ENCODE assay signal across 8 mouse cellular contexts in the genomic region with DNA sequence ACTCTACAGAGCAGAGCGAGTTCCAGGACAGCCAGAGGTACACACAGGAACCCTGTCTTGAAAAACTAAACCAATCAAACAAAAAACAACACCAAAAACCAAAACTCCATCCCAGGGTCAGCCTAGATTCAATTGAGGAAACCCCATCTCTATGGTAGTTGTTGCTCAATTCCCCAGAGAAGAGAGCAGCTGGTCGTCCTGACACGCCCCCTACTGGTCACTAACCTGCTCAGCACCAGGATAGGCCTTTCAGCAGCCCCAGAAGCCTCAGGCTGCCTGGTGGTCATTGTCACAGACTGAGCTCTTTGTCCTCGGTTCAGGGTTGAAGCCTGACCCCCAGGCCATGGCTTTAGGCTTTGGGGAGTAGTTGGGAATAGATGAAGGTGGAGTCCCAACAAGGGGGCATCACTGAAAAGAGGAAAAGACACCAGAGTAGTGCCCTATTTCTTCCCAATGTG. TPM values are rescaled to one million over a fixed set of nuclear protein-coding genes. Genes with fewer than 3 reads are reported as not detected.
DNase-seq lines count a peak whose midpoint lies in the region; ATAC-seq and TF ChIP-seq lines count a peak whose summit lies in the region.

A gene (minus strand): TSS at position 408 of the 458 bp plus-strand sequence.

- ATAC-seq in forebrain, embryonic 14.5 days, result no peak
- peak; percentile 59 to 68 for ATAC-seq in hematopoietic stem cell, adult 5-6 weeks (replicated peaks in 1 of 2; ENCODE audit: insufficient read depth in 1 of 2, low FRiP score in 2 of 2, low TSS enrichment in 1 of 2, low read depth in 1 of 2, poor library complexity in 2 of 2, severe bottlenecking in 2 of 2)

- 25% methylated on average over 4 of the region's 4 CpGs for WGBS in forebrain, embryonic 14.5 days

- H3K9ac ChIP-seq in ES-E14 (ENCODE audit: insufficient read depth, low read depth, low read length, poor library complexity, severe bottlenecking), result peak within 1 kb of the TSS; percentile 13; the same call in 1 of the 2 replicates
- H3K9ac ChIP-seq in forebrain, embryonic 14.5 days (ENCODE audit: low read length), result no peak within 1 kb of the TSS

- no peak within 1 kb of the TSS for H3K4me2 ChIP-seq in forebrain, embryonic 14.5 days (ENCODE audit: low read length)

- H3K27ac ChIP-seq in ES-E14 (ENCODE audit: insufficient read depth, low read depth, low read length, poor library complexity, severe bottlenecking), result no peak within 1 kb of the TSS
- H3K27ac ChIP-seq in forebrain, embryonic 14.5 days (ENCODE audit: low read depth, low read length), result no peak within 1 kb of the TSS

- no peaks in the 10 kb centered on the region for H3K27me3 ChIP-seq in forebrain, embryonic 14.5 days (replicated peaks; ENCODE audit: control insufficient read depth, insufficient read depth, low read length)

- H3K4me1 ChIP-seq in ES-E14 (ENCODE audit: control insufficient read depth in 2 of 2, insufficient read depth in 2 of 2, low read length in 2 of 2, poor library complexity in 1 of 2), result peaks cover 0 to 6% of the 10 kb centered on the region in 2 experiments; a peak in 1 of 4 replicates
- H3K4me1 ChIP-seq in forebrain, embryonic 14.5 days (ENCODE audit: control insufficient read depth, insufficient read depth, low read length), result peaks cover 7% of the 10 kb centered on the region

- H3K9me3 ChIP-seq in ES-E14 (ENCODE audit: control insufficient read depth, insufficient read depth, low read depth, low read length), result no peaks in the 10 kb centered on the region
- no peaks in the 10 kb centered on the region; the same call in 1 of the 2 replicates for H3K9me3 ChIP-seq in forebrain, embryonic 14.5 days (replicated peaks; ENCODE audit: control insufficient read depth, low read length)

- H3K36me3 ChIP-seq in ES-E14 (ENCODE audit: control insufficient read depth, insufficient read depth, low read length, poor library complexity, severe bottlenecking), result no peaks in the 10 kb centered on the region
- H3K36me3 ChIP-seq in forebrain, embryonic 14.5 days (ENCODE audit: control insufficient read depth, insufficient read depth, low read length), result no peaks in the 10 kb centered on the region

- peak; percentile 62 for DNase-seq in ES-E14 (ENCODE audit: low read depth, low spot score)
- DNase-seq in adrenal gland, postnatal 10 days, result peak; percentile 69
- peak; percentile 58 for DNase-seq in forebrain, embryonic 14.5 days (ENCODE audit: low spot score)
- no peak for DNase-seq in layer of hippocampus, postnatal 36 days
- peak; percentile 56 to 69 for DNase-seq in lung, postnatal 4 days
- peak; percentile 67 for DNase-seq in skeletal muscle tissue, adult 2 months (ENCODE audit: low read depth, low spot score)
- DNase-seq in right cerebral cortex, postnatal 36 days (ENCODE audit: low spot score in 2 of 2), result no peak

- H3K4me3 ChIP-seq in ES-E14 (ENCODE audit: insufficient read depth in 1 of 2, low read depth in 1 of 2, low read length in 2 of 2, poor library complexity in 1 of 2, severe bottlenecking in 1 of 2), result no peak within 1 kb of the TSS
- H3K4me3 ChIP-seq in forebrain, embryonic 14.5 days (ENCODE audit: low read depth, low read length), result no peak within 1 kb of the TSS

- in situ Hi-C loops in ES-E14 (cut with MboI; ENCODE audit: low sequenced_read_pairs in 2 of 2, unreplicated experiment in 2 of 2), result no loop called here

TF ChIP-seq in ES-E14, 5 proteins besides CTCF, POLR2A, EP300 and RAD21:
- TF ChIP-seq ZC3H11A (IDR thresholded peaks at IDR 0.05; ENCODE audit: borderline replicate concordance, low read depth, low read length) (no peak), CHD2 (IDR thresholded peaks at IDR 0.05; ENCODE audit: low read depth, low read length) (no peak), HCFC1 (IDR thresholded peaks at IDR 0.05; ENCODE audit: borderline replicate concordance, insufficient read depth, low read length) (no peak), ZNF384 (IDR thresholded peaks at IDR 0.05; ENCODE audit: low read depth, low read length) (no peak), MAFK (IDR thresholded peaks at IDR 0.05; ENCODE audit: insufficient read depth, low read depth, low read length) (no peak)

RNA-seq across cellular contexts. Expression of the gene that starts here (rescaled TPM):
- total RNA-seq in ES-E14 (2012; rRNA removed), result 100 and 121 TPM in 2 replicates
- total RNA-seq in adrenal gland, postnatal 10 days (2021), result 10 to 100 TPM; 68.0 to 80.1 TPM
- 138 and 153 TPM in 2 replicates for polyA plus RNA-seq in forebrain, embryonic 14.5 days (2014; fragmentation: Nextera tagmentation; extraction: Ambion mirVana)
- total RNA-seq in hematopoietic stem cell, adult 5-6 weeks (2017), result 29.8 and 51.3 TPM in 2 replicates
- total RNA-seq in layer of hippocampus, postnatal 36 days (2021), result 10 to 100 TPM; 93.0 to 93.3 TPM

Comparison
In these comparisons a context has a peak if more than half of its experiments do, and no peak if none do; other contexts are left out.
1. DNase-seq: peak in ES-E14 (single experiment), adrenal gland, postnatal 10 days (single experiment), forebrain, embryonic 14.5 days (single experiment), lung, postnatal 4 days (2 of 2) and skeletal muscle tissue, adult 2 months (single experiment); none in layer of hippocampus, postnatal 36 days (0 of 2) and right cerebral cortex, postnatal 36 days (0 of 2).